Mouse (Mus musculus): Measurements from ENCODE around the gene B4galnt2. TPM values are rescaled to one million over a fixed set of nuclear protein-coding genes. Genes with fewer than 3 reads are reported as not detected.
A peak's percentile ranks its signal among the peaks of the same experiment; 100 is the strongest.

The B4galnt2 gene
- polyA plus RNA-seq, 1 experiment from 2014 or later, result not detected

GRCm38 (mm10) chr11:95831276-95831619 lies 83.4 kb downstream of the B4galnt2 start:
- no peak for ATAC-seq (ENCODE audit: low FRiP score)
- Histone ChIP-seq H3K36me3 (replicated peaks; ENCODE audit: control insufficient read depth, insufficient read depth) (no peaks in the 10 kb centered on the region), H3K4me2 (replicated peaks) (peak overlapping the region; percentile 49), H3K27me3 (ENCODE audit: control insufficient read depth, insufficient read depth, low read length) (peaks cover 96% of the 10 kb centered on the region), H3K27ac (no peak overlapping the region), H3K4me1 (replicated peaks; ENCODE audit: control insufficient read depth, insufficient read depth, low read length) (peaks cover 15% of the 10 kb centered on the region; the same call in 1 of the 2 replicates), H3K9ac (peak overlapping the region; percentile 16; the same call in 1 of the 2 replicates), H3K4me3 (replicated peaks; ENCODE audit: low read length) (peak overlapping the region; percentile 21), H3K9me3 (ENCODE audit: control insufficient read depth, low read length) (no peaks in the 10 kb centered on the region)
- no peak for DNase-seq (ENCODE audit: low spot score)
- 2% methylated on average over 10 of the region's 10 CpGs for WGBS

- WGBS, result 2% methylated on average over 80 of the region's 80 CpGs
- peaks cover 15% of the 10 kb centered on the region; the same call in 1 of the 2 replicates for H3K4me1 ChIP-seq (replicated peaks; ENCODE audit: control insufficient read depth, insufficient read depth, low read length)
- no peak for ATAC-seq (ENCODE audit: low FRiP score)
Measured at GRCm38 (mm10) chr11:95830411-95831275, 84.0 kb downstream of the B4galnt2 start.

GRCm38 (mm10) chr11:95829526-95830050 lies 85.1 kb downstream of the B4galnt2 start:
- no peak for ATAC-seq (ENCODE audit: low FRiP score)
- WGBS, result 36% methylated on average over 4 of the region's 4 CpGs
- H3K4me1 ChIP-seq (replicated peaks; ENCODE audit: control insufficient read depth, insufficient read depth, low read length), result peaks cover 15% of the 10 kb centered on the region; the same call in 1 of the 2 replicates
- no peaks in the 10 kb centered on the region for H3K9me3 ChIP-seq (ENCODE audit: control insufficient read depth, low read length)
- H3K27ac ChIP-seq, result no peak overlapping the region
- H3K27me3 ChIP-seq (ENCODE audit: control insufficient read depth, insufficient read depth, low read length), result peaks cover 93% of the 10 kb centered on the region
- no peak overlapping the region for H3K4me2 ChIP-seq (replicated peaks)
- no peak overlapping the region for H3K9ac ChIP-seq
- H3K36me3 ChIP-seq (replicated peaks; ENCODE audit: control insufficient read depth, insufficient read depth), result no peaks in the 10 kb centered on the region
- H3K4me3 ChIP-seq (replicated peaks; ENCODE audit: low read length), result no peak overlapping the region
- DNase-seq (ENCODE audit: low spot score), result no peak

More at GRCm38 (mm10) chr11:95830411-95831275, 84.0 kb downstream of the B4galnt2 start:
- H3K4me2 ChIP-seq (replicated peaks), result peak overlapping the region; percentile 49
- no peak overlapping the region for H3K27ac ChIP-seq
- H3K27me3 ChIP-seq (ENCODE audit: control insufficient read depth, insufficient read depth, low read length), result peaks cover 93% of the 10 kb centered on the region
- H3K36me3 ChIP-seq (replicated peaks; ENCODE audit: control insufficient read depth, insufficient read depth), result no peaks in the 10 kb centered on the region
- H3K9me3 ChIP-seq (ENCODE audit: control insufficient read depth, low read length), result no peaks in the 10 kb centered on the region
- no peak for DNase-seq (ENCODE audit: low spot score)
- peak overlapping the region; percentile 16; the same call in 1 of the 2 replicates for H3K9ac ChIP-seq
- H3K4me3 ChIP-seq (replicated peaks; ENCODE audit: low read length), result peak overlapping the region; percentile 21

- no peak for DNase-seq (ENCODE audit: low spot score)
- H3K9ac ChIP-seq, result no peak overlapping the region
- H3K36me3 ChIP-seq (replicated peaks; ENCODE audit: control insufficient read depth, insufficient read depth), result no peaks in the 10 kb centered on the region
- ATAC-seq (ENCODE audit: low FRiP score), result no peak
- no peak overlapping the region for H3K4me3 ChIP-seq (replicated peaks; ENCODE audit: low read length)
- peaks cover 83% of the 10 kb centered on the region for H3K27me3 ChIP-seq (ENCODE audit: control insufficient read depth, insufficient read depth, low read length)
- WGBS, result 81% methylated on average over 11 of the region's 11 CpGs
- H3K27ac ChIP-seq, result no peak overlapping the region
- H3K4me1 ChIP-seq (replicated peaks; ENCODE audit: control insufficient read depth, insufficient read depth, low read length), result peaks cover 11% of the 10 kb centered on the region; the same call in 1 of the 2 replicates
- H3K9me3 ChIP-seq (ENCODE audit: control insufficient read depth, low read length), result no peaks in the 10 kb centered on the region
- no peak overlapping the region for H3K4me2 ChIP-seq (replicated peaks)
Measured at GRCm38 (mm10) chr11:95828181-95828964, 86.3 kb downstream of the B4galnt2 start.

- DNase-seq (ENCODE audit: low spot score) (peak; percentile 87), ATAC-seq (ENCODE audit: low FRiP score) (no peak)
- Histone ChIP-seq H3K27me3 (ENCODE audit: control insufficient read depth, insufficient read depth, low read length) (peaks cover 83% of the 10 kb centered on the region), H3K9me3 (ENCODE audit: control insufficient read depth, low read length) (no peaks in the 10 kb centered on the region), H3K27ac (no peak overlapping the region), H3K4me3 (replicated peaks; ENCODE audit: low read length) (no peak overlapping the region), H3K4me2 (replicated peaks) (no peak overlapping the region), H3K36me3 (replicated peaks; ENCODE audit: control insufficient read depth, insufficient read depth) (no peaks in the 10 kb centered on the region), H3K9ac (no peak overlapping the region), H3K4me1 (replicated peaks; ENCODE audit: control insufficient read depth, insufficient read depth, low read length) (peaks cover 11% of the 10 kb centered on the region; the same call in 1 of the 2 replicates)
- WGBS, result 18% methylated on average over 3 of the region's 3 CpGs
Measured at GRCm38 (mm10) chr11:95827464-95828085, 87.1 kb downstream of the B4galnt2 start.

- no peak overlapping the region for H3K27ac ChIP-seq
- no peak overlapping the region for H3K4me2 ChIP-seq (replicated peaks)
- H3K36me3 ChIP-seq (replicated peaks; ENCODE audit: control insufficient read depth, insufficient read depth), result no peaks in the 10 kb centered on the region
- no peaks in the 10 kb centered on the region for H3K9me3 ChIP-seq (ENCODE audit: control insufficient read depth, low read length)
- no peak overlapping the region for H3K4me3 ChIP-seq (replicated peaks; ENCODE audit: low read length)
- H3K27me3 ChIP-seq (ENCODE audit: control insufficient read depth, insufficient read depth, low read length), result peaks cover 80% of the 10 kb centered on the region
- 17% methylated on average over 3 of the region's 3 CpGs for WGBS
- H3K9ac ChIP-seq, result no peak overlapping the region
- ATAC-seq (ENCODE audit: low FRiP score) (no peak), DNase-seq (ENCODE audit: low spot score) (no peak)
- H3K4me1 ChIP-seq (replicated peaks; ENCODE audit: control insufficient read depth, insufficient read depth, low read length), result peaks cover 11% of the 10 kb centered on the region; the same call in 1 of the 2 replicates
Measured at GRCm38 (mm10) chr11:95827168-95827447, 87.6 kb downstream of the B4galnt2 start.

GRCm38 (mm10) chr11:95826317-95827167 lies 88.1 kb downstream of the B4galnt2 start:
- Histone ChIP-seq H3K4me2 (replicated peaks) (no peak overlapping the region), H3K36me3 (replicated peaks; ENCODE audit: control insufficient read depth, insufficient read depth) (no peaks in the 10 kb centered on the region), H3K9me3 (ENCODE audit: control insufficient read depth, low read length) (no peaks in the 10 kb centered on the region), H3K4me3 (replicated peaks; ENCODE audit: low read length) (no peak overlapping the region), H3K27ac (no peak overlapping the region), H3K27me3 (ENCODE audit: control insufficient read depth, insufficient read depth, low read length) (peaks cover 75% of the 10 kb centered on the region), H3K4me1 (replicated peaks; ENCODE audit: control insufficient read depth, insufficient read depth, low read length) (peaks cover 11% of the 10 kb centered on the region; the same call in 1 of the 2 replicates), H3K9ac (no peak overlapping the region)
- ATAC-seq (ENCODE audit: low FRiP score) (no peak), DNase-seq (ENCODE audit: low spot score) (no peak)
- WGBS, result 55% methylated on average over 6 of the region's 6 CpGs

GRCm38 (mm10) chr11:95825625-95826024 lies 89.1 kb downstream of the B4galnt2 start:
- peaks cover 65% of the 10 kb centered on the region for H3K27me3 ChIP-seq (ENCODE audit: control insufficient read depth, insufficient read depth, low read length)
- no peak for DNase-seq (ENCODE audit: low spot score)
- H3K4me1 ChIP-seq (replicated peaks; ENCODE audit: control insufficient read depth, insufficient read depth, low read length), result peaks cover 4% of the 10 kb centered on the region; the same call in 1 of the 2 replicates
- H3K4me3 ChIP-seq (replicated peaks; ENCODE audit: low read length), result no peak overlapping the region
- no peak overlapping the region for H3K4me2 ChIP-seq (replicated peaks)
- ATAC-seq (ENCODE audit: low FRiP score), result no peak
- WGBS, result 48% methylated on average over 3 of the region's 3 CpGs
- no peak overlapping the region for H3K27ac ChIP-seq
- H3K9ac ChIP-seq, result no peak overlapping the region
- H3K9me3 ChIP-seq (ENCODE audit: control insufficient read depth, low read length), result no peaks in the 10 kb centered on the region
- H3K36me3 ChIP-seq (replicated peaks; ENCODE audit: control insufficient read depth, insufficient read depth), result no peaks in the 10 kb centered on the region
